8 mouse cellular contexts compared by ENCODE assay signal in genomic region chr10:120717159-120717567, GRCm38 (mm10).
DNase-seq lines count a peak whose midpoint lies in the region; ATAC-seq lines count a peak whose summit lies in the region.

No protein-coding gene starts in this region.

- peak overlapping the region; percentile 93 for H3K27ac ChIP-seq in kidney, embryonic 16.5 days (ENCODE audit: low read length)

- H3K27me3 ChIP-seq in kidney, embryonic 16.5 days (ENCODE audit: insufficient read depth, low read length) = no peaks in the 10 kb centered on the region

- H3K36me3 ChIP-seq in kidney, embryonic 16.5 days (ENCODE audit: insufficient read depth, low read length) = no peaks in the 10 kb centered on the region

- 30% methylated on average over 11 of the region's 11 CpGs for WGBS in kidney, embryonic 16.5 days

- ATAC-seq in kidney, embryonic 16.5 days (ENCODE audit: low FRiP score, low TSS enrichment) = peak; percentile 88

- H3K4me1 ChIP-seq in kidney, embryonic 16.5 days (ENCODE audit: insufficient read depth, low read length) = peaks cover 41% of the 10 kb centered on the region

- DNase-seq in embryo, embryonic 11 days = peak; percentile 58
- DNase-seq in embryo, embryonic 9.5 days (ENCODE audit: extremely low spot score) = no peak
- DNase-seq in heart, adult 11 months = peak; percentile 93
- DNase-seq in lung, postnatal 36 days = peak; percentile 11
- no peak for DNase-seq in right cerebral cortex, postnatal 14 days
- no peak for DNase-seq in layer of hippocampus, adult 18-20 months (ENCODE audit: low spot score in 2 of 2)
- no peak for DNase-seq in thymus, postnatal 4 days

- no peak overlapping the region for H3K4me3 ChIP-seq in kidney, embryonic 16.5 days (ENCODE audit: low read length)

- peak overlapping the region; percentile 11; the same call in 1 of the 2 replicates for H3K4me2 ChIP-seq in kidney, embryonic 16.5 days (replicated peaks; ENCODE audit: low read depth, low read length)

- H3K9ac ChIP-seq in kidney, embryonic 16.5 days (replicated peaks; ENCODE audit: low read length) = peak overlapping the region; percentile 10; the same call in 1 of the 2 replicates

- no peaks in the 10 kb centered on the region for H3K9me3 ChIP-seq in kidney, embryonic 16.5 days (ENCODE audit: low read length)

Comparison
In these comparisons a context has a peak if more than half of its experiments do, and no peak if none do; other contexts are left out.
1. DNase-seq: peak in embryo, embryonic 11 days (single experiment), heart, adult 11 months (single experiment) and lung, postnatal 36 days (single experiment); none in embryo, embryonic 9.5 days (single experiment), right cerebral cortex, postnatal 14 days (single experiment), layer of hippocampus, adult 18-20 months (0 of 2) and thymus, postnatal 4 days (single experiment).